Mouse (Mus musculus): Measurements from ENCODE around the gene Mthfd1l.
A peak's percentile ranks its signal among the peaks of the same experiment; 100 is the strongest.
"Not testable (repeated sequence)": the region's sequence is repeated elsewhere in the genome, so short reads cannot be mapped to it uniquely, and the experiment has no call there.

Gene Mthfd1l

GRCm38 (mm10) chr10:4046496-4046895 lies 73.6 kb downstream of the Mthfd1l start:
- no peak for DNase-seq (ENCODE audit: low read depth)

GRCm38 (mm10) chr10:4047666-4048065 lies 74.7 kb downstream of the Mthfd1l start:
- no peak for DNase-seq (ENCODE audit: low read depth)

- DNase-seq (ENCODE audit: low read depth), result no peak
Measured at GRCm38 (mm10) chr10:4050236-4050635, 77.3 kb downstream of the Mthfd1l start.

GRCm38 (mm10) chr10:4052711-4053110 lies 79.8 kb downstream of the Mthfd1l start:
- DNase-seq (ENCODE audit: low read depth), result no peak

- no peak for DNase-seq (ENCODE audit: low read depth)
Measured at GRCm38 (mm10) chr10:4053278-4054061, 80.6 kb downstream of the Mthfd1l start.

- DNase-seq (ENCODE audit: low read depth), result no peak
Measured at GRCm38 (mm10) chr10:4054589-4054988, 81.7 kb downstream of the Mthfd1l start.

GRCm38 (mm10) chr10:4057397-4057796 lies 84.5 kb downstream of the Mthfd1l start:
- no peak for DNase-seq (ENCODE audit: low read depth)

GRCm38 (mm10) chr10:4057832-4058231 lies 84.9 kb downstream of the Mthfd1l start:
- no peak for DNase-seq (ENCODE audit: low read depth)

- DNase-seq (ENCODE audit: low read depth), result no peak
Measured at GRCm38 (mm10) chr10:4061071-4061987, 88.4 kb downstream of the Mthfd1l start.

- DNase-seq (ENCODE audit: low read depth), result no peak
Measured at GRCm38 (mm10) chr10:4063537-4063936, 90.6 kb downstream of the Mthfd1l start.

- DNase-seq (ENCODE audit: low read depth), result peak; percentile 90
Measured at GRCm38 (mm10) chr10:4065295-4066084, 92.6 kb downstream of the Mthfd1l start.

- DNase-seq (ENCODE audit: low read depth), result no peak
Measured at GRCm38 (mm10) chr10:4069258-4069826, 96.4 kb downstream of the Mthfd1l start.

- DNase-seq (ENCODE audit: low read depth), result no peak
Measured at GRCm38 (mm10) chr10:4070061-4070460, 97.1 kb downstream of the Mthfd1l start.

- DNase-seq (ENCODE audit: low read depth), result no peak
Measured at GRCm38 (mm10) chr10:4071069-4071844, 98.3 kb downstream of the Mthfd1l start.

- no peak for DNase-seq (ENCODE audit: low read depth)
Measured at GRCm38 (mm10) chr10:4071845-4072345, 99.0 kb downstream of the Mthfd1l start.

- DNase-seq (ENCODE audit: low read depth), result not testable (repeated sequence)
Measured at GRCm38 (mm10) chr10:4072491-4072890, 99.6 kb downstream of the Mthfd1l start.

GRCm38 (mm10) chr10:4078220-4078840 lies 105.4 kb downstream of the Mthfd1l start:
- no peak for DNase-seq (ENCODE audit: low read depth)

- peak; percentile 63 for DNase-seq (ENCODE audit: low read depth)
Measured at GRCm38 (mm10) chr10:4078979-4079630, 106.2 kb downstream of the Mthfd1l start.

- DNase-seq (ENCODE audit: low read depth), result peak; percentile 70
Measured at GRCm38 (mm10) chr10:4079643-4080244, 106.8 kb downstream of the Mthfd1l start.
